Mouse (Mus musculus) G1E-ER4 (cell line): ENCODE data around the gene Pip4k2a. TPM values are rescaled to one million over a fixed set of nuclear protein-coding genes. Genes with fewer than 3 reads are reported as not detected.
A peak's percentile ranks its signal among the peaks of the same experiment; 100 is the strongest.

Experiments used
- GATA1 ChIP-seq: IDR thresholded peaks from one replicate; pipeline ENCODE4 v1.8.0; 2012; ENCODE audit warnings: low read length, inconsistent platforms
- polyA plus RNA-seq: library from polyadenylated mRNA; stranded (reverse); fragments of >175 nt; gene quantifications from 2 replicates; pipeline ENCODE4 v1.2.3, GENCODE M21; 2012

Pip4k2a gene
- polyA plus RNA-seq, 1 experiment = 53.8 TPM

GRCm38 (mm10) chr2:18907269-18907668, 90.7 kb downstream of the Pip4k2a start:
- TF ChIP-seq GATA1 = no peak

DNA sequence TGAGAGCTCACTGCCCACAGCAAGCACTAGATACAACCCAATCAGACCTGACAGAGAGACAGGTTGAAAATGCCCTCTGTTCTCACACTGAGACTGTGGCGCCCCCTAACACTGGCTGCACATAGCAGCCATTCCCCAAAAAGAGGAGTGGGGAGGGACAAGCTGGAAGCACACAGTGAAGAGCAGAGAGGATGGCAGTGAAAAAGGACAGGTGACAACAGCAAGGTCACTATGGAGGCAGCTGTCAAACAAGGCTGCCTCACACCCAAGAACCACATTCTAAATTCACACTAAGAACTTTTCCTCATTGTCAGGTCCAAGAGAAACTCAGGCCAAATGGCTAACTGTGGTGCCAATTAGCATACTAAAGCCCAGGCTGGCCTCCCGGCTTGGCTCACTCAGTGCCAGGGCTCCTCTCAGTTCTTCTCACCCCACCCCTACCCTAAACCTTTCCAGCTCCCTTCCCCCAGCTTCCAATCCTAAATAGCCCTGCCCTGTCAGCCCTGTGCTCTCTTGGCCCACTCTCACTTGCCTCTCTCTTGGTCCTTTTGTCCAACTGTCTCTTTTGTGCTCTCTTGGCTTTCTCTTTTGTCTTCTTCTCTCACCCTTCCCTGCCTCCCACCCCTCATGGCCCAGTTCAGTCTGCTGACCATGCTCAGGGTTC, 91.4 kb downstream of the Pip4k2a start:
- no peak for TF ChIP-seq GATA1

- no peak for TF ChIP-seq GATA1
Measured at GRCm38 (mm10) chr2:18903301-18904068, 94.4 kb downstream of the Pip4k2a start.

DNA sequence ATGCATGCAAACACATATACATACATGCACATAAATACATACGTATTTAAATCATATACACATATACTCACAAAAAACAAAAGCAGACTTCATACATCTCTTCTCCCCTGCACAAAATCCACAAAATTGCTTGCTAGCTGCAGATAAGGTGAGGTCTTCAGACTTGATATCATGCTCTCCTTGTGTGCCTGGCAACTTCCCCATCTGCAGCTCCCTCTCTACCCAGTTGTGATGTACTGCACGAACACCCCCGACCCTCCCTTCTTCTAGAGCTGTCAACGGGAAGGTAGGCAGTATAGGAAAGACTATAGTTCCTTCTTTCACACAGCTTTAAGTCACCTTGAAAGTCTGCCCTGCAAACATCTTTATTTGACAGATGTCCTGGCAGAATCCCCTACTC, 96.8 kb downstream of the Pip4k2a start:
- TF ChIP-seq GATA1 = no peak

- TF ChIP-seq GATA1 = no peak
Measured at GRCm38 (mm10) chr2:18900635-18901034, 97.3 kb downstream of the Pip4k2a start.

DNA sequence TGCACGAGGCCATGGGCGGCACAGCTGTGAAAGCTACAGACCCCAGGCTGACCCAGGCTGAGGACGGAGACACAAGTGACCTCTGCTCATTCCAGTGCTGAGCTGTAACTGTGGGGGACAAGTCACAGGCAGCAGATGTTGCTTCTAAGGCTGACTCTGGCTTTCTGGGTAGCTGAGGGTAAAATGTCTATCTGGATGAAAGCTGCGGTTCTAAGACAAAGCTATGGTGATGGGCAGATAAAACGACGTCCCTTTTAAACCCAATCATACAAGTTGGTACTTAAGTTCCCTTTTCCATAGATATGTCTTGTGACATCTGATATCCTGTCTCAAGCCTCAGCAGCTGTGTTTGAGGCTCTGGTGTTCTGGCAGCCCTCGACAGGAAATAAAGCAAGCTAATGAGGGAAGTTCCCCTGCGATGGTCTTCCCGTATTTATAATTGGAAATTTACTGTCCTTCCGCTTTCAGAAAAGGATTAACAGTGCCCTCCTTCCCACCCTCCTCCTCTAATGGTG, 100.1 kb downstream of the Pip4k2a start:
- TF ChIP-seq GATA1 = peak; percentile 95

- TF ChIP-seq GATA1 = no peak
Measured at GRCm38 (mm10) chr2:18896015-18896414, 101.9 kb downstream of the Pip4k2a start.

DNA sequence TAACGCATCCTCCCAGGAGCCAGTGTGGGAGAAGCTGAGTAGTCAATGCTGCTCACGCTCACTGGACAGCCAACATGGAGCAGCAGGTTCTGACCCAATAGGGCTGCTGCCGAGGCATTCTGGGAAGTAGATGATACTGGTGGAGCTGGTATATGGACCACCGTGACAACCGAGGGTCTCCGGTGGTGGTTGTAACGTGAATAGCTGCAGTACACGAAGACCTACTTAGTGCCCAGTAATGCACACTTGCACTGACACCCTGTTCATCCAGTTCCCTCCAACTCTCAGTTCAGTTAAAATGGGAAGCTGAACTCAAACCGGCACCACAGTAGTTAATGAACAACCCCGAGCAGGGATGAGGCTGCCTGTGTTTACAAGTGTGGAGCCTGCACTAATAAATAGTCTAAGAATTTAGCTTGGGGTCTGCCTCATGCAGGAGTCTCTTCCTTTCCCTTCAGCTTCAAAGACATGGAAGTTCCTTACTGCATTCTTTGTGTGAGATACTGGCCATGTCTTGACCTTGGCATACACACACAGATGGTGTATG, 105.9 kb downstream of the Pip4k2a start:
- TF ChIP-seq GATA1 = no peak

DNA sequence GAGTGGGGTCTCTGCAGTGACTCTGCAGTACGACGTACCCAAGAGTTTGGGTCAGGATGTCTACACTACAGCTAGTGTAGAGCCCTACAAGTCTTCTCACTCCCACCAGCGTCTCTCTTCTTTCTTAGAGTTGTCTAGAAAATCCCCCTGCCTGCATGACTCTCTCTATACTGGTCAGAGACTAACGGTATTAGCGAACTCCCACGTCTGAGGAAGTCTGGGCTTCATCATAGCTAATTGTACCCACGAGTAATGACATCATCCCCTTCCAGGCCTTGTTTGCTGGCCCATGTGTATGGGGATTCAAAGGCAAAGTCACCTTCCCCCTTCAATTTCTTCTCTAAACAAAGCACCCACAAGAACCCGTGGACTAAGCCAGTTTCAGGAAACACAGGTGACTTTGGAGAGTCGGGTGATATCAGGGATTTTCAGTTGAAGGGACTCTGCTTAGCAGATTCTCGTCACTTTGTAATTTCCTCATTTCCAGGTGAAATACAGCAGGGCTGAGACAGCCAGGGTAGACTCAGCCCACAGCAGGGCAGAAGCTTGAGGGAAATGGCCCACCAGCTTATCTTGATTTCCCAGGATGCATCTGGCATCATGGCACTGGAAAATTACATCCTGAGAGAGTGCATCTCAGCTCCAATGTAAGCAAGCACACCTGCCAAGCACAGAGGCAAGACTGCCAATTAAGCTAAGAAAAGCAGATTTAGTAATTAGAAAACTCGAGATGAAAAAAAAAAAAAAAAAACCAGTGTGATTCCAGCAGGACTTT, 107.5 kb downstream of the Pip4k2a start:
- TF ChIP-seq GATA1 = no peak

- no peak for TF ChIP-seq GATA1
Measured at GRCm38 (mm10) chr2:18884277-18884676, 113.6 kb downstream of the Pip4k2a start.

DNA sequence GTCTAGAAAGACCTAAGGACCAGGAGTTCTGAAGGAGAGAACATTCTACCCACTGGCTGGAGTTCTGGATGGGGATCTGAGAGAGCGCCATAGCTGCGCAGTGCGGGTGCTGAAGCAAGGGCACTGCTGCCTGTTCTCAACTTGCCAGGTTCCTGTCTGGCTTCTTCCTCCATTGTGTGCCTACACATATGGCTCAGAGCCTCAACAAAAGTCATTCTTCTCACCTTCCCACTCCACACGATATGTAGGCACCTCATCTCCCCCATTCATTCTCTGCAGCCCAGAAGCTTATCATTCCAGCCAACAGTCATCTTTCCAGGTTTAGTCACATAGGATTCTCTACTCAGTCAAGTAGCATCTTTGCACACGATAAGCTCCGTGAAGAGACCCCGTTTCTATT, 123.3 kb downstream of the Pip4k2a start:
- TF ChIP-seq GATA1 = no peak

DNA sequence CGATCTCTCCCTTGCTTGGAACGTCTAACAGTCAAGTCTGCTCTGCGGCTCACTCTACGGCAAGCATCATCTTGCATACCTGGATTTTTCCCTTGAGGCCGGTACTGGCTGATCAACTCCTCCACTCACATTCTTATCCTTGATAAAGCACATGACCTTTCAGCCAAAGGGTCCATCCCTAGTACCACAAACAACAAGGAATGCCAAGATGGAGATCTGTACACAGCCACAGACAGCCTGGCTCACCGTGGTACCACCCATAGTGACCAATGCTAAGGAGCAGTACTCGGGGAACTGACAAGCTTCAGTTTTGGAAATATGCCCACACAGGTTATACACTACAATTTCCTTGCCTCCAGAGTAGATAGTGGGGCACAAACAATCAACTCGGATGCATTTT, 123.9 kb downstream of the Pip4k2a start:
- TF ChIP-seq GATA1 = no peak

- no peak for TF ChIP-seq GATA1
Measured at GRCm38 (mm10) chr2:18873440-18873839, 124.5 kb downstream of the Pip4k2a start.

DNA sequence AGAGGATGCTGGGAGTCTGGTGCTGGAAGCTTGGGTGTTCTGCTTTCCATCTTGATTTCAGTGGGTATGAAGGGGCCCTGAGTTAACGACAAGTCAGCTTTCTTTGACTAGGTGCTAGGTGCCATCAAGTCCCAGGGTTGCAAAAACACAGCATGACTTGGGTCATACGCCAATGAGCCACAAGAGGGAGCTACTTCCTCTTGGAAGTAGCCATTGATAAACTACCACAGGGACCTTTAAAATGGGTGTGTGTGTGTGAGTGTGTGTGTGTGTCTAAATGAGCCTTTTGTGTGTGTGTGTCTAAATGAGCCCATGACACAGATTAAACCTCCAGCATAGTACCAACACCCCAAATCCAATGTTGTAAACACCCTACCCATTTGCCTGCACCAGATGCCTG, 125.1 kb downstream of the Pip4k2a start:
- no peak for TF ChIP-seq GATA1

- TF ChIP-seq GATA1 = no peak
Measured at GRCm38 (mm10) chr2:18871087-18871486, 126.8 kb downstream of the Pip4k2a start.

GRCm38 (mm10) chr2:18867069-18867468, 130.9 kb downstream of the Pip4k2a start:
- no peak for TF ChIP-seq GATA1
